Mouse (Mus musculus) CH12.LX (cell line): Measurements from ENCODE around the gene Msi1.

Experiments
- BHLHE40 ChIP-seq: IDR thresholded peaks from 2 replicates; pipeline ENCODE4 v1.6.1; 2011; ENCODE audit warnings: mild to moderate bottlenecking, low read depth, low read length, improper control_type of control experiment
- CHD1 ChIP-seq: IDR thresholded peaks from 2 replicates; pipeline ENCODE4 v1.6.1; 2012; ENCODE audit warnings: low read depth, low read length, improper control_type of control experiment, inconsistent platforms
- CTCF ChIP-seq, 2 experiments: IDR thresholded peaks in 1 of 2; conservative IDR thresholded peaks in 1 of 2; 2 replicates each; pipeline ENCODE4 v1.5.1; 2011 to 2012; ENCODE audit warnings: low read depth in 2 of 2, low read length in 2 of 2, improper control_type of control experiment in 1 of 2, inconsistent platforms in 1 of 2, mild to moderate bottlenecking in 1 of 2, moderate library complexity in 1 of 2
- EP300 ChIP-seq: IDR thresholded peaks from 2 replicates; pipeline ENCODE4 v1.6.1; 2011; ENCODE audit warnings: low read length, improper control_type of control experiment
- GABPA ChIP-seq: IDR thresholded peaks from 2 replicates; pipeline ENCODE4 v1.6.1; 2012; ENCODE audit warnings: low read depth, low read length, improper control_type of control experiment, inconsistent platforms; ENCODE audit not compliant: insufficient replicate concordance
- HCFC1 ChIP-seq: IDR thresholded peaks from 2 replicates; pipeline ENCODE4 v1.6.1; 2012; ENCODE audit warnings: low read depth, mild to moderate bottlenecking, inconsistent platforms, low read length, improper control_type of control experiment
- POLR2A ChIP-seq: IDR thresholded peaks from 2 replicates; pipeline ENCODE4 v1.6.1; 2011; ENCODE audit warnings: low read depth, mild to moderate bottlenecking, improper control_type of control experiment, low read length
- USF1 ChIP-seq: IDR thresholded peaks from 2 replicates; pipeline ENCODE4 v1.6.1; 2014; ENCODE audit warnings: low read depth, mild to moderate bottlenecking, inconsistent platforms, low read length, improper control_type of control experiment
- ZC3H11A ChIP-seq: IDR thresholded peaks from 2 replicates; pipeline ENCODE4 v1.6.1; 2012; ENCODE audit warnings: low read depth, mild to moderate bottlenecking, inconsistent platforms, low read length, improper control_type of control experiment
- ZNF384 ChIP-seq: IDR thresholded peaks from 2 replicates; pipeline ENCODE4 v1.6.1; 2012; ENCODE audit warnings: low read depth, low read length, improper control_type of control experiment, inconsistent platforms

GRCm38 (mm10) chr5:115405205-115405604 is 24.2 kb upstream of the Msi1 start:
- TF ChIP-seq CTCF (conservative IDR thresholded peaks at IDR 0.05 in 1 of 2, IDR thresholded peaks at IDR 0.05 in 1 of 2; ENCODE audit: low read depth in 2 of 2, low read length in 2 of 2) (no peak), POLR2A (no peak), EP300 (no peak), GABPA (no peak), ZC3H11A (no peak), CHD1 (no peak), HCFC1 (no peak), USF1 (no peak), ZNF384 (no peak), BHLHE40 (no peak)
